Mouse (Mus musculus): ENCODE measurements around the gene Cnnm2.

GRCm38 (mm10) chr19:46848381-46849268 lies 87.2 kb downstream of the Cnnm2 start:
- TF ChIP-seq CTCF (IDR thresholded peaks at IDR 0.05; ENCODE audit: low read depth): no peak
- no peak for TF ChIP-seq EP300 (optimal IDR thresholded peaks at IDR 0.05)

Measured in stomach, postnatal 0 days (tissue).